Mouse (Mus musculus): ENCODE results near the gene Mdc1.

DNA sequence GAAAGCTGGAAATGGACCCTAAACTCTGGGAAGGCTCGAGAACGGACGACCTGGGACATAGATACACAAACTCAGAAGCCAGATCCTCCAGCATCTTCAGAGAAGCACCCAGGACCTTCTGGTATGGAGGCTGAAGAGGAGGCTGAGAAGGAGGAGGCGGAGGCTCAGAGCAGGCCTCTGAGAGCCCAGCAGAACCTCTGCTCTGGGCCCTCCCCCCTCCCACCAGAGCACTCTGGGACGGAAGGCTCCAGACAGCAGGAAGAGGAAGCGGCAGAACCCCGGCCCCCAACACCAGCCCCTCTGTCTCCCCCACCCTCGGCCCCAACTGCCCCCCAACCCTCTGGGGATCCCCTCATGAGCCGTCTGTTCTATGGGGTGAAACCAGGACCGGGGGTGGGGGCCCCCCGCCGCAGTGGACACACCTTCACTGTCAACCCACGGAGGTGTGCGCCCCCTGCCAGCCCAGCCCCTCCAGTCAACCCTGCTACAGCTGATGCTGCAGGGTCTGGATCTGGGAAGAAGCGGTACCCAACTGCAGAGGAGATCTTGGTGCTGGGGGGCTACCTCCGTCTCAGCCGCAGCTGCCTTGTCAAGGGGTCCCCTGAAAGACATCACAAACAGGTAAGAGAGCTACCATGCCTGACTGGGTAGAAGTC is 27.0 kb downstream of the Mdc1 start:
- no peak; the same call in 1 of the 2 replicates for TF ChIP-seq CTCF (IDR thresholded peaks at IDR 0.05)
- no peak for TF ChIP-seq EP300 (IDR thresholded peaks at IDR 0.05)

Measured in lung, postnatal 0 days (tissue).